ENCODE assay signal across 18 mouse cellular contexts in genomic region chr19:44748271-44748670, GRCm38 (mm10). TPM values are rescaled to one million over a fixed set of nuclear protein-coding genes. Genes with fewer than 3 reads are reported as not detected.
DNase-seq lines count a peak whose midpoint lies in the region; ATAC-seq and TF ChIP-seq lines count a peak whose summit lies in the region.
"Had no signal": no experiment of that assay in that cellular context is flagged by ENCODE, and none has a peak within 500 bp of the region (broad histone marks: within the 10 kb centered on the region; RNA-seq: fewer than 3 reads in every experiment).

No protein-coding gene starts in this region.

- H3K36me3 ChIP-seq in forebrain, embryonic 10.5 days (replicated peaks), result no peaks in the 10 kb centered on the region
- H3K36me3 ChIP-seq in forebrain, embryonic 15.5 days, result no peaks in the 10 kb centered on the region
- H3K36me3 ChIP-seq in hindbrain, postnatal 0 days (ENCODE audit: insufficient read depth, low read length), result no peaks in the 10 kb centered on the region
- no peaks in the 10 kb centered on the region for H3K36me3 ChIP-seq in limb, embryonic 11.5 days (ENCODE audit: control insufficient read depth, insufficient read depth, low read length)
- no peaks in the 10 kb centered on the region for H3K36me3 ChIP-seq in forebrain, embryonic 14.5 days (ENCODE audit: control insufficient read depth, insufficient read depth, low read length)
- H3K36me3 ChIP-seq: embryonic facial prominence, embryonic 15.5 days; forebrain, embryonic 12.5 days; intestine, embryonic 15.5 days had no signal

- H3K27me3 ChIP-seq in forebrain, embryonic 10.5 days (ENCODE audit: poor library complexity, severe bottlenecking), result peaks cover 100% of the 10 kb centered on the region
- peaks cover 98% of the 10 kb centered on the region for H3K27me3 ChIP-seq in forebrain, embryonic 15.5 days
- peaks cover 95% of the 10 kb centered on the region for H3K27me3 ChIP-seq in hindbrain, postnatal 0 days (ENCODE audit: insufficient read depth, low read length)
- H3K27me3 ChIP-seq in limb, embryonic 11.5 days (ENCODE audit: control insufficient read depth, insufficient read depth, low read length), result peaks cover 95% of the 10 kb centered on the region
- H3K27me3 ChIP-seq in forebrain, embryonic 14.5 days (replicated peaks; ENCODE audit: control insufficient read depth, insufficient read depth, low read length), result peaks cover 98% of the 10 kb centered on the region

- H3K27ac ChIP-seq in forebrain, embryonic 10.5 days, result no peak overlapping the region
- no peak overlapping the region for H3K27ac ChIP-seq in forebrain, embryonic 15.5 days (replicated peaks)
- H3K27ac ChIP-seq in hindbrain, postnatal 0 days, result no peak overlapping the region
- no peak overlapping the region for H3K27ac ChIP-seq in limb, embryonic 11.5 days (replicated peaks; ENCODE audit: low read depth, low read length)
- H3K27ac ChIP-seq in forebrain, embryonic 14.5 days (ENCODE audit: low read depth, low read length), result no peak overlapping the region
- H3K27ac ChIP-seq: embryonic facial prominence, embryonic 15.5 days; forebrain, embryonic 12.5 days; intestine, embryonic 15.5 days had no signal

- no peak for ATAC-seq in forebrain, embryonic 15.5 days (replicated peaks)
- ATAC-seq in hindbrain, postnatal 0 days, result no peak
- no peak for ATAC-seq in limb, embryonic 11.5 days (ENCODE audit: insufficient number of reproducible peaks, low FRiP score, low TSS enrichment, low read depth)
- ATAC-seq in forebrain, embryonic 14.5 days, result no peak
- ATAC-seq: intestine, embryonic 15.5 days had no signal

- no peaks in the 10 kb centered on the region for H3K9me3 ChIP-seq in forebrain, embryonic 10.5 days
- H3K9me3 ChIP-seq in forebrain, embryonic 15.5 days, result no peaks in the 10 kb centered on the region
- no peaks in the 10 kb centered on the region for H3K9me3 ChIP-seq in hindbrain, postnatal 0 days (ENCODE audit: low read length)
- H3K9me3 ChIP-seq in limb, embryonic 11.5 days (ENCODE audit: control insufficient read depth, low read length), result no peaks in the 10 kb centered on the region
- no peaks in the 10 kb centered on the region for H3K9me3 ChIP-seq in forebrain, embryonic 14.5 days (replicated peaks; ENCODE audit: control insufficient read depth, low read length)
- H3K9me3 ChIP-seq: embryonic facial prominence, embryonic 15.5 days; forebrain, embryonic 12.5 days; intestine, embryonic 15.5 days had no signal

- no peak overlapping the region for H3K4me2 ChIP-seq in forebrain, embryonic 15.5 days (replicated peaks)
- peak overlapping the region; percentile 42 for H3K4me2 ChIP-seq in hindbrain, postnatal 0 days (ENCODE audit: low read depth, low read length)
- H3K4me2 ChIP-seq in limb, embryonic 11.5 days (ENCODE audit: low read depth, severe bottlenecking), result no peak overlapping the region
- no peak overlapping the region for H3K4me2 ChIP-seq in forebrain, embryonic 14.5 days (ENCODE audit: low read length)
- H3K4me2 ChIP-seq: embryonic facial prominence, embryonic 15.5 days; forebrain, embryonic 12.5 days; intestine, embryonic 15.5 days had no signal

- no peak overlapping the region for H3K9ac ChIP-seq in forebrain, embryonic 15.5 days (replicated peaks)
- no peak overlapping the region for H3K9ac ChIP-seq in hindbrain, postnatal 0 days (replicated peaks; ENCODE audit: low read length)
- H3K9ac ChIP-seq in limb, embryonic 11.5 days (ENCODE audit: low read length), result no peak overlapping the region
- H3K9ac ChIP-seq in forebrain, embryonic 14.5 days (ENCODE audit: low read length), result no peak overlapping the region
- H3K9ac ChIP-seq: embryonic facial prominence, embryonic 15.5 days; forebrain, embryonic 12.5 days; intestine, embryonic 15.5 days had no signal

- peaks cover 58% of the 10 kb centered on the region for H3K4me1 ChIP-seq in forebrain, embryonic 10.5 days
- H3K4me1 ChIP-seq in forebrain, embryonic 15.5 days, result peaks cover 9% of the 10 kb centered on the region
- H3K4me1 ChIP-seq in hindbrain, postnatal 0 days (ENCODE audit: insufficient read depth, low read length), result no peaks in the 10 kb centered on the region
- H3K4me1 ChIP-seq in limb, embryonic 11.5 days (ENCODE audit: control insufficient read depth, insufficient read depth, low read length), result peaks cover 10% of the 10 kb centered on the region; the same call in 1 of the 2 replicates
- no peaks in the 10 kb centered on the region for H3K4me1 ChIP-seq in forebrain, embryonic 14.5 days (ENCODE audit: control insufficient read depth, insufficient read depth, low read length)

- no peak for TF ChIP-seq CTCF in hindbrain, postnatal 0 days (IDR thresholded peaks at IDR 0.05; ENCODE audit: low read depth)

- H3K4me3 ChIP-seq in forebrain, embryonic 10.5 days, result no peak overlapping the region
- H3K4me3 ChIP-seq in forebrain, embryonic 15.5 days, result no peak overlapping the region
- peak overlapping the region; percentile 19 for H3K4me3 ChIP-seq in hindbrain, postnatal 0 days (ENCODE audit: low read length)
- H3K4me3 ChIP-seq in limb, embryonic 11.5 days (ENCODE audit: low read depth, low read length), result no peak overlapping the region
- no peak overlapping the region for H3K4me3 ChIP-seq in forebrain, embryonic 14.5 days (ENCODE audit: low read depth, low read length)
- H3K4me3 ChIP-seq: embryonic facial prominence, embryonic 15.5 days; forebrain, embryonic 12.5 days; intestine, embryonic 15.5 days had no signal

- peak; percentile 32 for DNase-seq in forebrain, embryonic 10.5 days (ENCODE audit: extremely low spot score, low spot score)
- peak; percentile 42 for DNase-seq in embryo, embryonic 9.5 days (ENCODE audit: extremely low spot score)
- DNase-seq in hindbrain, postnatal 0 days (ENCODE audit: low spot score), result no peak
- DNase-seq in limb, embryonic 11.5 days (ENCODE audit: low spot score), result peak; percentile 54
- DNase-seq in spleen, postnatal 14 days (ENCODE audit: low spot score in 2 of 2), result no peak
- no peak for DNase-seq in forebrain, embryonic 14.5 days (ENCODE audit: low spot score)
- DNase-seq in testis, postnatal 10 days (ENCODE audit: low spot score), result no peak
- DNase-seq: cerebellum, adult 11-12 months; cerebellum, postnatal 36 days; heart, postnatal 14 days; lung, adult 2 months; right cerebral cortex, postnatal 14 days had no signal

- WGBS in forebrain, embryonic 10.5 days, result 1% methylated on average over 5 of the region's 5 CpGs
- under 1% methylated on average over 5 of the region's 5 CpGs for WGBS in forebrain, embryonic 15.5 days
- 3% methylated on average over 5 of the region's 5 CpGs for WGBS in hindbrain, postnatal 0 days
- WGBS in limb, embryonic 11.5 days, result 2% methylated on average over 5 of the region's 5 CpGs
- WGBS in forebrain, embryonic 14.5 days, result 3% methylated on average over 5 of the region's 5 CpGs

RNA-seq across cellular contexts. Expression of gene Pax2, which starts 7.6 kb away (rescaled TPM):
- 0.56 and 0.81 TPM in 2 replicates for polyA plus RNA-seq in forebrain, embryonic 10.5 days (2016; fragmentation: Nextera tagmentation; extraction: Ambion mirVana)
- 0.09 TPM in 1 of 2 replicates, not detected in the other for polyA plus RNA-seq in forebrain, embryonic 15.5 days (2015; fragmentation: Nextera tagmentation; extraction: Ambion mirVana)
- total RNA-seq in hindbrain, postnatal 0 days (2014; rRNA removed), result 8.1 and 9.0 TPM in 2 replicates
- polyA plus RNA-seq in hindbrain, postnatal 0 days (2015; fragmentation: Nextera tagmentation; extraction: Ambion mirVana), result 9.6 and 11.2 TPM in 2 replicates
- polyA plus RNA-seq in limb, embryonic 11.5 days (2014; fragmentation: Nextera tagmentation; extraction: Ambion mirVana), result 0.08 and 0.14 TPM in 2 replicates
- polyA plus RNA-seq in forebrain, embryonic 14.5 days (2014; fragmentation: Nextera tagmentation; extraction: Ambion mirVana), result 0.09 TPM in 1 of 2 replicates, not detected in the other
- total RNA-seq: heart, postnatal 14 days; liver, adult 2 months; monocyte, adult 5-6 weeks had no signal
- polyA plus RNA-seq: liver, adult 2 months; lung, adult 2 months had no signal

Comparison
In these comparisons a context has a peak if more than half of its experiments do, and no peak if none do; other contexts are left out.
1. DNase-seq: peak in forebrain, embryonic 10.5 days (single experiment), embryo, embryonic 9.5 days (single experiment) and limb, embryonic 11.5 days (single experiment); none in hindbrain, postnatal 0 days (single experiment), spleen, postnatal 14 days (0 of 2), forebrain, embryonic 14.5 days (single experiment) and testis, postnatal 10 days (single experiment).